Mouse (Mus musculus): ENCODE results near the gene Glul. TPM values are rescaled to one million over a fixed set of nuclear protein-coding genes. Genes with fewer than 3 reads are reported as not detected.

Glul gene
- polyA plus RNA-seq, 1 experiment from 2014 or later, result 214 TPM

- Histone ChIP-seq H3K36me3 (no peaks in the 10 kb centered on the region), H3K4me3 (no peak overlapping the region), H3K27ac (replicated peaks) (no peak overlapping the region), H3K4me2 (no peak overlapping the region), H3K9me3 (no peaks in the 10 kb centered on the region), H3K4me1 (replicated peaks) (no peaks in the 10 kb centered on the region), H3K9ac (no peak overlapping the region), H3K27me3 (no peaks in the 10 kb centered on the region)
- 93% methylated on average over 6 of the region's 6 CpGs for WGBS
- no peak for ATAC-seq (ENCODE audit: low FRiP score, low read depth)
Measured at GRCm38 (mm10) chr1:153947837-153948236, 48.1 kb downstream of the Glul start.

GRCm38 (mm10) chr1:153953232-153953631 is 53.5 kb downstream of the Glul start:
- H3K4me2 ChIP-seq, result no peak overlapping the region
- ATAC-seq (ENCODE audit: low FRiP score, low read depth), result no peak
- H3K27ac ChIP-seq (replicated peaks), result no peak overlapping the region
- H3K36me3 ChIP-seq, result no peaks in the 10 kb centered on the region
- H3K9ac ChIP-seq, result no peak overlapping the region
- H3K4me3 ChIP-seq, result no peak overlapping the region
- H3K9me3 ChIP-seq, result no peaks in the 10 kb centered on the region
- no peaks in the 10 kb centered on the region for H3K4me1 ChIP-seq (replicated peaks)
- 96% methylated on average over 9 of the region's 9 CpGs for WGBS
- no peaks in the 10 kb centered on the region for H3K27me3 ChIP-seq

GRCm38 (mm10) chr1:153953797-153954196 is 54.1 kb downstream of the Glul start:
- H3K36me3 ChIP-seq, result no peaks in the 10 kb centered on the region
- no peaks in the 10 kb centered on the region for H3K9me3 ChIP-seq
- no peak overlapping the region for H3K4me2 ChIP-seq
- no peak for ATAC-seq (ENCODE audit: low FRiP score, low read depth)
- no peaks in the 10 kb centered on the region for H3K4me1 ChIP-seq (replicated peaks)
- no peak overlapping the region for H3K27ac ChIP-seq (replicated peaks)
- no peak overlapping the region for H3K9ac ChIP-seq
- WGBS, result 79% methylated on average over 6 of the region's 6 CpGs
- no peaks in the 10 kb centered on the region for H3K27me3 ChIP-seq
- no peak overlapping the region for H3K4me3 ChIP-seq

GRCm38 (mm10) chr1:153957850-153958249 is 58.1 kb downstream of the Glul start:
- Histone ChIP-seq H3K9me3 (no peaks in the 10 kb centered on the region), H3K4me2 (no peak overlapping the region), H3K9ac (no peak overlapping the region), H3K36me3 (no peaks in the 10 kb centered on the region), H3K4me3 (no peak overlapping the region), H3K4me1 (replicated peaks) (no peaks in the 10 kb centered on the region), H3K27ac (replicated peaks) (no peak overlapping the region), H3K27me3 (no peaks in the 10 kb centered on the region)
- WGBS, result 22% methylated on average over 1 of the region's 1 CpGs
- no peak for ATAC-seq (ENCODE audit: low FRiP score, low read depth)

Small RNAs within 50 kb of the gene (microRNA-seq; reads per million reads assigned to microRNA genes)
- gene Mir8114, result 14.8 reads per million, percentile 31 among the genes with 10 or more reads in this experiment

Other genes with a start within 250 kb of the Glul start
- gene Rgs8, start 246.9 kb upstream of the Glul start, polyA plus RNA-seq (2015; fragmentation: Nextera tagmentation; extraction: Ambion mirVana), result 21.2 and 21.6 TPM in 2 replicates
- 12.4 and 17.1 TPM in 2 replicates for gene Rgs16, start 159.6 kb upstream of the Glul start, polyA plus RNA-seq (2015; fragmentation: Nextera tagmentation; extraction: Ambion mirVana)
- gene Rnasel, start 150.5 kb upstream of the Glul start, polyA plus RNA-seq (2015; fragmentation: Nextera tagmentation; extraction: Ambion mirVana), result 39.5 and 40.1 TPM in 2 replicates
- gene Rgsl1, start 55.8 kb upstream of the Glul start, polyA plus RNA-seq (2015; fragmentation: Nextera tagmentation; extraction: Ambion mirVana), result 0.09 and 0.26 TPM in 2 replicates
- 0.45 and 1.0 TPM in 2 replicates for gene Teddm1b, start 25.6 kb upstream of the Glul start, polyA plus RNA-seq (2015; fragmentation: Nextera tagmentation; extraction: Ambion mirVana)
- not detected in 2 replicates for gene Teddm1a, start 8.2 kb upstream of the Glul start, polyA plus RNA-seq (2015; fragmentation: Nextera tagmentation; extraction: Ambion mirVana)
- gene Teddm2, start 284 bp downstream of the Glul start, polyA plus RNA-seq (2015; fragmentation: Nextera tagmentation; extraction: Ambion mirVana), result 1.6 TPM in 2 replicates